Mouse (Mus musculus): ENCODE data around the gene Ptgds.

- TF ChIP-seq CTCF (IDR thresholded peaks at IDR 0.05; ENCODE audit: control insufficient read depth, insufficient read depth, low read length) (no peak), POLR2A (IDR thresholded peaks at IDR 0.05; ENCODE audit: borderline replicate concordance, control insufficient read depth, low read depth, low read length) (no peak)
These were observed 33.5 kb downstream of the Ptgds start for GRCm38 (mm10) chr2:25436286-25436820.
